Mouse (Mus musculus) brain, embryonic 14.5 days (tissue): ENCODE data around the gene Cnfn.

Experiments used
- CTCF ChIP-seq: fragments of 200-500 bp; IDR thresholded peaks from 2 replicates; pipeline ENCODE4 v1.5.1; 2012; ENCODE audit warnings: inconsistent platforms, mild to moderate bottlenecking, moderate library complexity, borderline replicate concordance; ENCODE audit not compliant: insufficient read depth, insufficient read length; ENCODE audit errors: extremely low read depth
- POLR2A ChIP-seq: fragments of 200-500 bp; IDR thresholded peaks from 2 replicates; pipeline ENCODE4 v1.6.1; 2012; ENCODE audit warnings: mild to moderate bottlenecking, inconsistent platforms, borderline replicate concordance; ENCODE audit not compliant: poor library complexity, insufficient read depth, insufficient read length, severe bottlenecking; ENCODE audit errors: extremely low read depth

GRCm38 (mm10) chr7:25390054-25390770, 20.7 kb upstream of the Cnfn start:
- no peak for TF ChIP-seq CTCF
- no peak for TF ChIP-seq POLR2A
